ENCODE assay signal across 8 mouse cellular contexts in the genomic region with DNA sequence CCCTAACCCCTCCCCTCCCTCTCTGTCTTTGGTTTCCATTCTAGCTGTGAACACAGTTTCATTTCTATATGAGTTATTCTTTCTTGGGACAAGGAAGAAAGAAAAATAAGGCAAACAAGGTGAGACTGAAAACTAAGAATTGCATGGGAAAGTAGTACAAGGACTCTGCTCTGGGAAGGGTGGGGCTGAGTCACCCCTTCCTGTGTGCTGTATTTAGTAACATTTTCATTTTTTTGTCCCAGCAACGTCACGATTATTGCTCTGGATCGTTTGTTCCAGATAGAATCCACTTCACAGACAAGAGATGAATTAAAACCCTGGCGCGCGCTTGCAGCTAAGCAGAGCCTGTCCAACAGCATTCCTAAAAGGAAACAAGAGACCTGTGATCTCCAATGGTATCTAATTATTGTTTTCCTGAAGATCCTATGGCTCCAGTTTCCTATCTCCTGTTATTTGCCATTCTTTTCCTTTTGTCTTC. TPM values are rescaled to one million over a fixed set of nuclear protein-coding genes. Genes with fewer than 3 reads are reported as not detected.
DNase-seq lines count a peak whose midpoint lies in the region; ATAC-seq and TF ChIP-seq lines count a peak whose summit lies in the region.

Blmh (plus strand) TSS at position 51 of the 478 bp plus-strand sequence.

- no peaks in the 10 kb centered on the region for H3K9me3 ChIP-seq in heart, embryonic 14.5 days (ENCODE audit: control insufficient read depth, low read length)

- no peak for TF ChIP-seq POLR2A in lung, adult 2 months (IDR thresholded peaks at IDR 0.05; ENCODE audit: borderline replicate concordance, extremely low read depth, low read depth, low read length)
- no peak for TF ChIP-seq POLR2A in embryonic fibroblast, embryonic 13.5 days (IDR thresholded peaks at IDR 0.05; ENCODE audit: low read depth, low read length)

- peak within 1 kb of the TSS; percentile 11; the same call in 1 of the 2 replicates for H3K9ac ChIP-seq in heart, embryonic 14.5 days (ENCODE audit: low read length)

- ATAC-seq in heart, embryonic 14.5 days (ENCODE audit: insufficient number of reproducible peaks, insufficient read depth, low FRiP score, low read depth) = no peak
- no peak for ATAC-seq in megakaryocyte-erythroid progenitor cell, adult 5-6 weeks (replicated peaks; ENCODE audit: low FRiP score, low TSS enrichment, poor library complexity, severe bottlenecking)

- no peak within 1 kb of the TSS for H3K27ac ChIP-seq in embryonic fibroblast, embryonic 13.5 days (ENCODE audit: insufficient read depth, low read length)
- H3K27ac ChIP-seq in heart, embryonic 14.5 days (replicated peaks in 1 of 2; ENCODE audit: control insufficient read depth in 1 of 2, insufficient read depth in 1 of 2, low read depth in 2 of 2, low read length in 2 of 2) = no peak within 1 kb of the TSS

- H3K4me1 ChIP-seq in lung, adult 2 months (ENCODE audit: control insufficient read depth, insufficient read depth, low read length) = no peaks in the 10 kb centered on the region
- H3K4me1 ChIP-seq in embryonic fibroblast, embryonic 13.5 days (ENCODE audit: control insufficient read depth, insufficient read depth, low read length) = no peaks in the 10 kb centered on the region
- peaks cover 0 to 12% of the 10 kb centered on the region in 2 experiments; a peak in 3 of 4 replicates for H3K4me1 ChIP-seq in heart, embryonic 14.5 days (ENCODE audit: control insufficient read depth in 2 of 2, insufficient read depth in 2 of 2, low read length in 2 of 2)

- 15% methylated on average over 6 of the region's 6 CpGs for WGBS in lung, adult 2 months
- 36% methylated on average over 6 of the region's 6 CpGs for WGBS in heart, embryonic 14.5 days

- H3K4me3 ChIP-seq in lung, adult 2 months (replicated peaks; ENCODE audit: extremely low read depth, low read depth, low read length) = no peak within 1 kb of the TSS
- H3K4me3 ChIP-seq in embryonic fibroblast, embryonic 13.5 days (ENCODE audit: insufficient read depth, low read length) = no peak within 1 kb of the TSS
- H3K4me3 ChIP-seq in heart, embryonic 14.5 days (ENCODE audit: control insufficient read depth in 1 of 2, insufficient read depth in 1 of 2, low read depth in 1 of 2, low read length in 2 of 2) = no peak within 1 kb of the TSS

- no peaks in the 10 kb centered on the region for H3K27me3 ChIP-seq in heart, embryonic 14.5 days (ENCODE audit: control insufficient read depth, insufficient read depth, low read length)

- DNase-seq in lung, adult 2 months = no peak
- no peak for DNase-seq in lung, postnatal 4 days
- DNase-seq in layer of hippocampus, postnatal 25 days (ENCODE audit: extremely low spot score in 1 of 2, low spot score in 1 of 2) = no peak
- no peak for DNase-seq in spleen, postnatal 36 days (ENCODE audit: low spot score in 2 of 2)
- no peak for DNase-seq in MN1 (ENCODE audit: low spot score)

- H3K4me2 ChIP-seq in heart, embryonic 14.5 days (ENCODE audit: low read length) = peak within 1 kb of the TSS; percentile 23; the same call in 1 of the 2 replicates

- TF ChIP-seq CTCF in lung, adult 2 months (IDR thresholded peaks at IDR 0.05; ENCODE audit: insufficient read depth, low read length) = no peak
- no peak for TF ChIP-seq CTCF in embryonic fibroblast, embryonic 13.5 days (IDR thresholded peaks at IDR 0.05; ENCODE audit: borderline replicate concordance, insufficient read depth, low read length)

- H3K36me3 ChIP-seq in heart, embryonic 14.5 days (ENCODE audit: control insufficient read depth, insufficient read depth, low read length) = no peaks in the 10 kb centered on the region

RNA-seq across cellular contexts. Expression of gene Blmh, which starts in this region (rescaled TPM):
- 10.4 and 20.1 TPM in 2 replicates for polyA plus RNA-seq in lung, adult 2 months (2012; rRNA removed)
- 67.2 and 97.3 TPM in 2 replicates for polyA plus RNA-seq in embryonic fibroblast, embryonic 13.5 days (2011; ENCODE audit: insufficient read length, low read depth, missing spikeins)
- polyA plus RNA-seq in heart, embryonic 14.5 days (2014; fragmentation: Nextera tagmentation; extraction: Ambion mirVana) = 84.8 and 89.7 TPM in 2 replicates
- total RNA-seq in layer of hippocampus, postnatal 25 days (2021) = 10 to 100 TPM; 58.4 to 58.7 TPM
- total RNA-seq in megakaryocyte-erythroid progenitor cell, adult 5-6 weeks (2014; fragmentation: Nextera tagmentation) = 59.7 and 60.5 TPM in 2 replicates
- total RNA-seq in megakaryocyte-erythroid progenitor cell, adult 5-6 weeks (2017) = 178 and 200 TPM in 2 replicates
